Mouse (Mus musculus) limb, embryonic 14.5 days (tissue): Measurements from ENCODE around the gene Ipo5. TPM values are rescaled to one million over a fixed set of nuclear protein-coding genes. Genes with fewer than 3 reads are reported as not detected.

Experiments
- ATAC-seq: fragments of 200-750 bp; cut with Nextera tagmentation; 2 replicates; pipeline ENCODE4 v1.8.0; 2017; ENCODE audit warnings: low read depth, moderate number of reproducible peaks, moderate TSS enrichment; ENCODE audit not compliant: low FRiP score
- DNase-seq: peaks from one replicate; pipeline ENCODE4 v3.0.0-alpha.2; 2015; ENCODE audit warnings: low spot score
- H3K27ac ChIP-seq: fragments of 300-500 bp; sonication (generic); replicated peaks from 2 replicates; pipeline ENCODE4 v1.5.1; 2014; ENCODE audit warnings: low read depth, mild to moderate bottlenecking, low read length, moderate library complexity, mixed read lengths
- H3K27me3 ChIP-seq: fragments of 300-500 bp; sonication (generic); 2 replicates; pipeline ENCODE4 v1.6.1; 2014; ENCODE audit warnings: low read length, mixed read lengths; ENCODE audit not compliant: control insufficient read depth, insufficient read depth
- H3K36me3 ChIP-seq: fragments of 300-500 bp; sonication (generic); 2 replicates; pipeline ENCODE4 v1.6.1; 2014; ENCODE audit warnings: mild to moderate bottlenecking, low read length, moderate library complexity, mixed read lengths; ENCODE audit not compliant: control insufficient read depth, insufficient read depth
- H3K4me1 ChIP-seq: fragments of 300-500 bp; sonication (generic); 2 replicates; pipeline ENCODE4 v1.6.1; 2014; ENCODE audit warnings: antibody characterized with exemption, low read length, mixed read lengths; ENCODE audit not compliant: control insufficient read depth, insufficient read depth
- H3K4me2 ChIP-seq: fragments of 300-500 bp; sonication (generic); replicated peaks from 2 replicates; pipeline ENCODE4 v1.6.1; 2014; ENCODE audit warnings: low read depth, mild to moderate bottlenecking, low read length, moderate library complexity; ENCODE audit not compliant: severe bottlenecking
- H3K4me3 ChIP-seq: fragments of 300-500 bp; sonication (generic); replicated peaks from 2 replicates; pipeline ENCODE4 v1.5.1; 2014; ENCODE audit warnings: low read length
- H3K9ac ChIP-seq: fragments of 300-500 bp; sonication (generic); 2 replicates; pipeline ENCODE4 v1.6.1; 2014; ENCODE audit warnings: mild to moderate bottlenecking, low read depth, low read length, moderate library complexity; ENCODE audit not compliant: severe bottlenecking
- H3K9me3 ChIP-seq: fragments of 300-500 bp; sonication (generic); 2 replicates; pipeline ENCODE4 v1.6.1; 2016; ENCODE audit warnings: low read length; ENCODE audit not compliant: control insufficient read depth
- POLR2A ChIP-seq: fragments of 200-500 bp; IDR thresholded peaks from 2 replicates; pipeline ENCODE4 v1.8.0; 2012; ENCODE audit warnings: inconsistent platforms, mild to moderate bottlenecking, moderate library complexity, borderline replicate concordance; ENCODE audit not compliant: insufficient read depth, insufficient read length; ENCODE audit errors: extremely low read depth
- WGBS: fragments of 180-500 bp; shearing (Covaris S2); extraction: QIAGEN DNeasy Blood & Tissue Kit; methylation state at CpG from one replicate; pipeline ENCODE4 v1.1.7; 2014; 5-methylcytosine and 5-hydroxymethylcytosine counted together
- polyA plus RNA-seq, 2 experiments: library from polyadenylated mRNA; depleted of rRNA in 1 of 2; stranded (reverse) in 1 of 2; unstranded in 1 of 2; fragments of >200 nt; fragmentation: Nextera tagmentation in 1 of 2; extraction: Ambion mirVana in 1 of 2; gene quantifications; 2 replicates each; pipeline versions ENCODE4 v1.2.1 to v1.2.3; 2012 to 2014

Ipo5 gene
- polyA plus RNA-seq, 2 experiments = 85.0 to 99.2 TPM

DNA sequence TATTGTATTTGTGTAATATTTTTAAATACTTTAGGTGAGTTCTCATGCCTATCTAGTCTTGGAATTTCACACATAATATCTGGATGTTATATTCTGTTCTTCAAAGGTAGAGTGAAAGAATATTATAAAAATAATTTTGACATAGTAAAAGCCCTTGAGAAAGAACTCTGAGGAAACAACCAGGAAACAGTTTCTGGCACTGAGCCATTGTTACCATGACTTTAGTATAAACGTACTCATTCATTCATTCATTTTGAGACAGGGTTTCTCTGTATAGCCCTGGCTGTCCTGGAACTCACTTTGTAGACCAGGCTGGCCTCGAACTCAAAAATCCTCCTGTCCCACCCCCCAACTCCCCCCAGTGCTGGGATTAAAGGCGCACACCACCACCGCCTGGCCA lies 20.2 kb downstream of the Ipo5 start:
- Histone ChIP-seq H3K27me3 (no peaks in the 10 kb centered on the region), H3K4me3 (no peak overlapping the region), H3K9ac (no peak overlapping the region), H3K4me1 (no peaks in the 10 kb centered on the region), H3K27ac (no peak overlapping the region), H3K4me2 (no peak overlapping the region), H3K9me3 (no peaks in the 10 kb centered on the region), H3K36me3 (peaks cover 89% of the 10 kb centered on the region)
- DNase-seq (no peak), ATAC-seq (no peak)
- TF ChIP-seq POLR2A = no peak
- 92% methylated on average over 4 of the region's 4 CpGs for WGBS

DNA sequence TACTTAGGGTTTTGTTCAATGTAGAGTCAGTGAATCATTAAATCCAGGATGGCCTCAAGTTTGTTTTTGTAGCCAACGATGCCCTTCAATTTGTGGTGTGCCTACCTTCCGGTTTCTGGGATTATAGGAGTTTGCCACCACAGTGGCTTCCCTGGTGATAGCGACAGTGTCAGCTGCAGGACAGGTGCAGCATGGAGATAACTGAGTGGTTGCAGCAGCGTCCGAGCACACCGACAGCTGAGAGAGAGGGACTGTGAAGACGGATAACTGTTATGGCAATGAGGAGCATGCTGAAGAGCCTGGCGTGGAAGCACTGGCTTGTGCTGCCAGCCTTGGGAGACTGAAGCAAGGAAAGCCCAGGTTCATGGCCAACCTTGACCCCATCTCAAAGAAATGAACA lies 22.6 kb downstream of the Ipo5 start:
- peaks cover 87% of the 10 kb centered on the region for H3K36me3 ChIP-seq
- no peak for TF ChIP-seq POLR2A
- WGBS = 96% methylated on average over 8 of the region's 8 CpGs

DNA sequence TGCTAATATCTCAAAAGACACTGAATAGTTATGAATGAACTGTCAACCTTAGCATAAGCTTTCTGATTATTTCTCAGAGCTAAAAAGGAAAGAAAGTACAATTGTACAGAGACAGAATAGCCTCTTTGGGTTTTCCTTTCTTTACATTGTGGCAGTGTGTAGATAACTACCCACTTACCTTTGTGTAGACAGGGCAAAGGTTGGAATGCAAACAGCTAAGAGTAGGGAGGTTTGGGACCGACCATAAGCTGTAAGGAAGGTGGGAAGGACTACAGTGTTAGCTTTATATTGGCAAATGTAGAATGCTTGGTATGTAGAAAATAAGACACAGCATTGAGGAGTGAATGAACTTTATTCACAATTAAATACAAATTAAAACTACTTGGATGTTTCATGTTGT lies 26.1 kb downstream of the Ipo5 start:
- Histone ChIP-seq H3K4me1 (no peaks in the 10 kb centered on the region), H3K27ac (no peak overlapping the region), H3K36me3 (peaks cover 95% of the 10 kb centered on the region), H3K9me3 (no peaks in the 10 kb centered on the region), H3K9ac (no peak overlapping the region), H3K4me3 (no peak overlapping the region), H3K4me2 (no peak overlapping the region), H3K27me3 (no peaks in the 10 kb centered on the region)
- ATAC-seq = no peak
- 79% methylated on average over 1 of the region's 1 CpGs for WGBS
- no peak for TF ChIP-seq POLR2A
- no peak for DNase-seq

More for the DNA sequence above, 22.6 kb downstream of the Ipo5 start:
- no peaks in the 10 kb centered on the region for H3K4me1 ChIP-seq
- no peak overlapping the region for H3K4me2 ChIP-seq
- no peak for ATAC-seq
- DNase-seq = no peak
- no peaks in the 10 kb centered on the region for H3K27me3 ChIP-seq
- H3K4me3 ChIP-seq = no peak overlapping the region
- no peaks in the 10 kb centered on the region for H3K9me3 ChIP-seq
- H3K27ac ChIP-seq = no peak overlapping the region
- no peak overlapping the region for H3K9ac ChIP-seq

DNA sequence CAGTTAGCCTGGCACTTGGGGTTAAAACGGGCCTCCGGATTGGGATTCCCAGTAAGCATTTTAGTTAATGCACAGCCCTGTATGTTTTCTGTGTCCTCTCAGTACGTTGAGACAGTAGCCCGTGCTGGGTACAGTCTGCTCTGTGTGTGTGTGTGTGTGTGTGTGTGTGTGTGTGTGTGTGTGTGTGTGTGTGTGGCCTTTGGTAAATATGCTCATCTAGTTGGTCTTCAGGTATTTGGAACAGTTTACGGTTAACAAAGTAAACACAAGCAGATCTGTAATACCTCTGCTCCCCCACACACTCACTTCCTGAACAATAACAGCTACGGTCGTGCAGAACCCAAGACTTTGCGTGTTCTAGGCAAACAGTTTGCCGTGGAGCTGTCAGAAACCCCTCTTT lies 31.8 kb downstream of the Ipo5 start:
- Histone ChIP-seq H3K9me3 (no peaks in the 10 kb centered on the region), H3K27me3 (no peaks in the 10 kb centered on the region), H3K4me3 (no peak overlapping the region), H3K4me1 (no peaks in the 10 kb centered on the region), H3K4me2 (no peak overlapping the region), H3K27ac (no peak overlapping the region), H3K9ac (no peak overlapping the region), H3K36me3 (peaks cover 92% of the 10 kb centered on the region)
- DNase-seq = no peak
- TF ChIP-seq POLR2A = no peak
- ATAC-seq = no peak
- WGBS = 86% methylated on average over 9 of the region's 9 CpGs

DNA sequence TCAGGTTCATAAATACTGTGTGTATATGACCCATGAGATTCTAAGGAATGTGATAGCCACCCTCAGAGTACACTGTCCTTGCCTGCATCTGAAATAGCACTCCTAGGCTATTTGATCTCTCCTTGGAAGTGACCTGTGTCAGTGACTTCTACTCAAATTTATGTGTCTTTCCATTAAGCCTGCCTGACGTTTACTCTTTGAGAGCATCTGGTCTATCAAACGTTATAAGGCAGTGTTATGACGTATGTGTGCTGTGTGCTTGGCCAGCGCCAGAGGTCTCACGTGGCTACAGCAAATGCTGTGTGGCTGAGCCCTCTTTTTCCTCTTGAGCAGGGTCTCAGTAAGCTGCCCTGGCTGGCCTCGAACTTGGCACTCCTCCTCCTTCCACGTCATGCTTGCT lies 34.1 kb downstream of the Ipo5 start:
- Histone ChIP-seq H3K36me3 (peaks cover 86% of the 10 kb centered on the region), H3K27ac (no peak overlapping the region), H3K27me3 (no peaks in the 10 kb centered on the region), H3K4me3 (no peak overlapping the region), H3K4me1 (no peaks in the 10 kb centered on the region), H3K4me2 (no peak overlapping the region), H3K9ac (no peak overlapping the region), H3K9me3 (0 out of 2 replicates have a peak, but pooled peaks cover 4% of the 10 kb centered on the region)
- no peak for ATAC-seq
- DNase-seq = no peak
- TF ChIP-seq POLR2A = no peak
- 63% methylated on average over 7 of the region's 7 CpGs for WGBS

DNA sequence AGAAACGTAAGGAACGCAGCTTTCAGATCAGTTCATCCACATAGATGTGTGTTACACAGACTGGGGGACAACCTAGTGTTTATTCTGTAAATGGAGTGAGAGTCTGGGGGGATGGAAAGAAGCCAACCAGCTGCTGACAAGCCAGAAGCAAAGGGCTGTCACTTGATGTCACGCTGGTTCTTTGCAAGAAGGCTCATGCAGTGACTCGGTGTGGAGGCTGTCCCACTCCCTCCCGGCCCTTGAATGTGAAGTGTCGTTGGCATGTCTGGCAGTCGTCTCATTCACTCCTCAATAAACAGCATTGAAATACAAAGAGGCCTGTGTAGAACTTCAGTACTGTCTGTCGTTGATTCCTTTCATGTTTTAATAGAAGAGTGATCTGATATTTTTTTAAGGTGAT lies 36.1 kb downstream of the Ipo5 start:
- H3K4me2 ChIP-seq = no peak overlapping the region
- H3K36me3 ChIP-seq = peaks cover 67% of the 10 kb centered on the region
- H3K4me3 ChIP-seq = no peak overlapping the region
- H3K27me3 ChIP-seq = no peaks in the 10 kb centered on the region
- ATAC-seq (no peak), DNase-seq (no peak)
- no peak overlapping the region; the same call in 1 of the 2 replicates for H3K27ac ChIP-seq
- no peak overlapping the region for H3K9ac ChIP-seq
- no peak for TF ChIP-seq POLR2A
- no peaks in the 10 kb centered on the region for H3K4me1 ChIP-seq
- 76% methylated on average over 8 of the region's 8 CpGs for WGBS
- 0 out of 2 replicates have a peak, but pooled peaks cover 4% of the 10 kb centered on the region for H3K9me3 ChIP-seq
